Mouse (Mus musculus): ENCODE results near the gene Ubash3a. TPM values are rescaled to one million over a fixed set of nuclear protein-coding genes. Genes with fewer than 3 reads are reported as not detected.

The Ubash3a gene
- polyA plus RNA-seq, 1 experiment = not detected

DNA sequence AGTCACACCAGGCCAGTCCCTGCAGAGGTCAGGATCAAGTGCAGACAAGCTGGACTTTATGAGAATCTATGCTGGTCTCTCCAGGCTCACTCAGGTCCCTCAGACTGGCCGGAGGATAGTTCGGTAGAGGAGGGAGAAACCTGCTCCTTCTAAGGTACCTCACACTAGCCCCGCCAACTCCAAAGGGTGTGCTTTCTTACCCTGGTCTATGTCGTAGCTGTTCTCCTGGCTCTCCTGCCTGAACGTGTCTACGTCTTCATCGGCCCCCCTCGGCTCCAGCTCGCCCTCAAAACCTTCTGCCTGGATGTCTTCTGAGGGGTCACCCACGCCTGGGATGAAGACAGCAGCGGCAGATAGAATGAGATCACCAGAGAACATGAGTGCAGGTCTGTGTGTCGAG is 50.2 kb downstream of the Ubash3a start:
- no peak for DNase-seq
- WGBS = 94% methylated on average over 12 of the region's 12 CpGs
- TF ChIP-seq POLR2A (IDR thresholded peaks at IDR 0.05; ENCODE audit: borderline replicate concordance, insufficient read depth, low read length) = no peak
- TF ChIP-seq CTCF (IDR thresholded peaks at IDR 0.05; ENCODE audit: borderline replicate concordance, insufficient read depth, low read depth, low read length) = no peak
- peaks cover 3% of the 10 kb centered on the region; the same call in 1 of the 2 replicates for H3K4me1 ChIP-seq (ENCODE audit: control insufficient read depth, insufficient read depth, low read length)
- no peaks in the 10 kb centered on the region for H3K27me3 ChIP-seq (ENCODE audit: control insufficient read depth, insufficient read depth, low read length)
- no peak overlapping the region for H3K27ac ChIP-seq (ENCODE audit: insufficient read depth, low read length)
- no peak overlapping the region for H3K4me3 ChIP-seq (replicated peaks; ENCODE audit: insufficient read depth, low read depth, low read length)

DNA sequence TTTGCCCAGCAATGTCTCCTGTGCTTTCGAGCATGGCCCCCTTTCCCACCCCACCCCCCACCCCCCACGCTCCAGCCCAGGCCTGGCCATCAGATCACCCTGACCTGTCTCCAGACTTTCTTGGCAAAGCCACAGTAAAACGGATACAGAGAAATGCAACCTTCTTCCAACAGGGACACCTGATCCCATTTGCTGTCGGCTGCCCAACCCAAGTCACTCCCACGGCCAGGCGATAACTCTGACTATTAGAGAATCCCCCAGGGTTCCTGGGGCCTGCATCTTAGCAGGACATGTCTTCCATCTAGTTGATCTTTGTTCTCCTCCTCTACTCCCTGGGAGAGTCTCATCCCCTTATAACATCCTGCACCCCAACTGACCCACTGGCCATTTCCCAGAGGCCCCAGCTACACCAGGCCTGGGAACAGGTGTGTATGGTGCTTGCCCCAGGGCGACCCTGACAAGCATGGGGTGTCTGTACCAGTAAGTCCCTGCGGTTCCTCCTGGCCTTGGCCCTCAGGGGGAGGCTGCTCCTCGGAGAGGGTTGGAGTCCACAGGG is 50.7 kb downstream of the Ubash3a start:
- no peaks in the 10 kb centered on the region for H3K27me3 ChIP-seq (ENCODE audit: control insufficient read depth, insufficient read depth, low read length)
- DNase-seq = no peak
- H3K4me3 ChIP-seq (replicated peaks; ENCODE audit: insufficient read depth, low read depth, low read length) = no peak overlapping the region
- no peak overlapping the region for H3K27ac ChIP-seq (ENCODE audit: insufficient read depth, low read length)
- peaks cover 3% of the 10 kb centered on the region; the same call in 1 of the 2 replicates for H3K4me1 ChIP-seq (ENCODE audit: control insufficient read depth, insufficient read depth, low read length)
- 72% methylated on average over 9 of the region's 9 CpGs for WGBS
- no peak for TF ChIP-seq CTCF (IDR thresholded peaks at IDR 0.05; ENCODE audit: borderline replicate concordance, insufficient read depth, low read depth, low read length)
- no peak for TF ChIP-seq POLR2A (IDR thresholded peaks at IDR 0.05; ENCODE audit: borderline replicate concordance, insufficient read depth, low read length)

DNA sequence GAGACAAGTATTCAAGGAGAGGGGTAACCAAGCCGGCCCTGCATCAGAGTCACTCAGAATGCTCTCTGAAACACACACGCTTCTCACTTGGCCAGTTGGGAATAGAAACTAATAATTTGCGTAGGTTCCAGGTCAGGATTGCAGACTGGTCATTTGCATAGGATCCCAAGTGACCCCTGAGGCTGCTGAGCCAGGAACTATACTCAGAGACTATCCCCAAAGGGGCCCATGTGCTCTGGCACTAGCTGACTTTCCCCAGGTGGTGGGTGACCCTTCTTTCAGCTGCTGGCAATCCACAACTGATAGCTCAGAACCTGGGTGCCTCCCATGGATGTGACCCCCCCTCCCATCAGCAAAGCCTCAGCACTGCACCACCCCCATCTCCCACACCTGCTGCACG is 51.5 kb downstream of the Ubash3a start:
- H3K4me1 ChIP-seq (ENCODE audit: control insufficient read depth, insufficient read depth, low read length) = peaks cover 3% of the 10 kb centered on the region; the same call in 1 of the 2 replicates
- 85% methylated on average over 4 of the region's 4 CpGs for WGBS
- no peaks in the 10 kb centered on the region for H3K27me3 ChIP-seq (ENCODE audit: control insufficient read depth, insufficient read depth, low read length)
- H3K4me3 ChIP-seq (replicated peaks; ENCODE audit: insufficient read depth, low read depth, low read length) = no peak overlapping the region
- no peak overlapping the region for H3K27ac ChIP-seq (ENCODE audit: insufficient read depth, low read length)
- no peak for TF ChIP-seq POLR2A (IDR thresholded peaks at IDR 0.05; ENCODE audit: borderline replicate concordance, insufficient read depth, low read length)
- TF ChIP-seq CTCF (IDR thresholded peaks at IDR 0.05; ENCODE audit: borderline replicate concordance, insufficient read depth, low read depth, low read length) = no peak
- no peak for DNase-seq

DNA sequence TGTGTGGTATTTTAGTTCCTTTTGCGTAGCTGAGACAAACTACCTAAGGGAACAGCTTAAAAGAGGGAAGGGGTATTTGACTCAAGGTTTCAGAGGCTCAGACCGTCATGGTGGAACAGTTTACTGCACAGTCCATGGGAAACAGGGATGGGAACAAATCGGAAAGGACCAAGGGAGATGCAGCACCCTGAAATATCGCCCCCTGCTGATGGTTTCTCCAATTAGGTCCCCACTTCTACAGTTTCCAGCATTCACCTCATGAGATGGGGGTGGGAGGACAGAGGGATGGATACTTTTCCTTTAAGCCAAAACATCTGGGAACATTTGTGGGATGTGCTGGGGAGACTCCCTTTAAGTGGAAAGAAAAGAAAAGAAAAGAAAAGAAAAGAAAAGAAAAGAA is 52.2 kb downstream of the Ubash3a start:
- TF ChIP-seq CTCF (IDR thresholded peaks at IDR 0.05; ENCODE audit: borderline replicate concordance, insufficient read depth, low read depth, low read length) = peak; percentile 29; the same call in 1 of the 2 replicates
- no peak for TF ChIP-seq POLR2A (IDR thresholded peaks at IDR 0.05; ENCODE audit: borderline replicate concordance, insufficient read depth, low read length)

DNA sequence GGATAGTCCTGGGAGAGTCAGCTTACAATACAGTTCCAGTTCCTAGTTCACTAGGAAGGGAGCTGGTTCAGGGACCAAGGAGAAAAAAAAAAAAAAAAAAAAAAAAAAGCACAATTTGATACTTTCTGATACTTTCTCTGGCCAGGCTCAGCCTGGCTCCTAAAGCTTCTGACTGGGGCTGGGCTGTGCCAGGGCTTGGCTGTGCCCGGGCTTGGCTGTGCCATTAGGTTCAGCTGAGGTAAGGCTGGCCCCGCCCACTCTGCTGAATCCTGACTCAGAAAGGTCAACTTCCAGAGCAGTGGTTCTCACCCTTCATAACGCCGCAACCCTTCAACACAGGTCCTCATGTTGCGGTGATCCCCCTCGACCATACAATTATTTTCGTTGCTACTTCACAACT is 52.8 kb downstream of the Ubash3a start:
- 78% methylated on average over 7 of the region's 7 CpGs for WGBS
- TF ChIP-seq POLR2A (IDR thresholded peaks at IDR 0.05; ENCODE audit: borderline replicate concordance, insufficient read depth, low read length) (no peak), CTCF (IDR thresholded peaks at IDR 0.05; ENCODE audit: borderline replicate concordance, insufficient read depth, low read depth, low read length) (no peak)
- no peaks in the 10 kb centered on the region for H3K27me3 ChIP-seq (ENCODE audit: control insufficient read depth, insufficient read depth, low read length)
- DNase-seq = peak in 1 of 2 experiments; percentile 40
- no peak overlapping the region for H3K27ac ChIP-seq (ENCODE audit: insufficient read depth, low read length)
- H3K4me1 ChIP-seq (ENCODE audit: control insufficient read depth, insufficient read depth, low read length) = no peaks in the 10 kb centered on the region
- no peak overlapping the region for H3K4me3 ChIP-seq (replicated peaks; ENCODE audit: insufficient read depth, low read depth, low read length)

More for the DNA sequence above, 52.2 kb downstream of the Ubash3a start:
- 77% methylated on average over 4 of the region's 4 CpGs for WGBS
- H3K4me1 ChIP-seq (ENCODE audit: control insufficient read depth, insufficient read depth, low read length) = no peaks in the 10 kb centered on the region
- H3K4me3 ChIP-seq (replicated peaks; ENCODE audit: insufficient read depth, low read depth, low read length) = no peak overlapping the region
- H3K27ac ChIP-seq (ENCODE audit: insufficient read depth, low read length) = no peak overlapping the region
- H3K27me3 ChIP-seq (ENCODE audit: control insufficient read depth, insufficient read depth, low read length) = no peaks in the 10 kb centered on the region
- DNase-seq = no peak

DNA sequence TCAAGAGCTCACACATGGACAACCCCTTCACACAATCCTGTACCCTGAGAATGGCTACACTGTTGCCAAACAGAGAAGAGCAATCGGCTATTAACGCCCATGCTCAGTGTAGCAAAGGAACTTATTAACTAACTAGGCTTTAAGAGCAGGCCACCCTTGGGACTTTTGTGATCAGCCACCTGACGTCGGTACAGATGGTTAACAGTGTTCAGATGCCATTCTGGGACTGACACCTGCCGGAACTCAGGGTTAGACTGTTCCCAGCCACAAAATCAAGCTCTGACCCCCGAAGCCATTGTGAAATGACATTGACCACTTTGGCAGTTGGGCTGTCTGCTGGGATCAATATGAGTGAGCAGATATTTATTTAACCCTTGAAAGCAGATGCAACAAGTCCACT is 53.7 kb downstream of the Ubash3a start:
- H3K4me1 ChIP-seq (ENCODE audit: control insufficient read depth, insufficient read depth, low read length) = no peaks in the 10 kb centered on the region
- no peaks in the 10 kb centered on the region for H3K27me3 ChIP-seq (ENCODE audit: control insufficient read depth, insufficient read depth, low read length)
- no peak for TF ChIP-seq POLR2A (IDR thresholded peaks at IDR 0.05; ENCODE audit: borderline replicate concordance, insufficient read depth, low read length)
- no peak for TF ChIP-seq CTCF (IDR thresholded peaks at IDR 0.05; ENCODE audit: borderline replicate concordance, insufficient read depth, low read depth, low read length)
- H3K27ac ChIP-seq (ENCODE audit: insufficient read depth, low read length) = no peak overlapping the region
- DNase-seq = no peak
- 66% methylated on average over 6 of the region's 6 CpGs for WGBS
- H3K4me3 ChIP-seq (replicated peaks; ENCODE audit: insufficient read depth, low read depth, low read length) = no peak overlapping the region

DNA sequence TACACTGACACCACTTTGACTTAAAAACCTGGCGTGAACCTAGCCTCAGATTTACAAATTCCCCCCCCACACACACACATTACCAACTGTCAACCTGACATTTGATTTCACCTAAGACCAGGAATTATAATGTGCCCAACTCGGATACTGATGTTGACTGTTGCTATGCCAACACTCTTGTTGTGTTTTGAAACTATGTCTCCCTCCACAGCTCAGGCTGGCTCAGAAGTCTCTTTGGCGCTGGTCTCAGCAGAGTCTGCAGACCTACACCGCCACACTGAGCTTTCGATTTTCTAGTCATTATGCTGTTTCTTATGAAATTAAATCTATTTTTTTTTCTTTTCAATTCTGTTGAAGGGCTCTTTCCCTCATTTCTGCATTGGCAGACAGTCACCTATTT is 55.0 kb downstream of the Ubash3a start:
- WGBS = 66% methylated on average over 5 of the region's 5 CpGs
- DNase-seq = no peak
- no peak overlapping the region for H3K4me3 ChIP-seq (replicated peaks; ENCODE audit: insufficient read depth, low read depth, low read length)

DNA sequence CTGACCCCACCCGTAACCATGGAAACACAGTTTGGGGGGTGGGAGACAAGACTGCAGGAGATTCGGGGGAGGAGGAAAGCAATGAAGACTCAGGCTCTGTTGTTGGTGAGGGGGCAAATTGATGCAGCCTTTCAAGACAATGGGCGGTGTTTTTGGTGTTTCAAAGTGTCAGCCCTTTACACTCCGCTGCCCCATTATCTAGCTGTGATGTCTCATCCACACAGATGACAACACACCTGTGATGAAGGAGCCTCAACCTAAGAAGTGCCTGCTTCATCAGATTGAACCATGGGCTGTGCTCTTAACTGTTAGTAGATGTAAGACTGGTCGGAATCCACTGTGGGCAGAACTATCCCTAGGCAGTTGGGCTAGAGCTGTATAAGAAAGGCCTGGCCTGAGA is 56.1 kb downstream of the Ubash3a start:
- WGBS = 91% methylated on average over 5 of the region's 5 CpGs
- no peak for TF ChIP-seq CTCF (IDR thresholded peaks at IDR 0.05; ENCODE audit: borderline replicate concordance, insufficient read depth, low read depth, low read length)
- TF ChIP-seq POLR2A (IDR thresholded peaks at IDR 0.05; ENCODE audit: borderline replicate concordance, insufficient read depth, low read length) = no peak
- no peak for DNase-seq
- Histone ChIP-seq H3K4me3 (replicated peaks; ENCODE audit: insufficient read depth, low read depth, low read length) (no peak overlapping the region), H3K27ac (ENCODE audit: insufficient read depth, low read length) (no peak overlapping the region), H3K4me1 (ENCODE audit: control insufficient read depth, insufficient read depth, low read length) (no peaks in the 10 kb centered on the region), H3K27me3 (ENCODE audit: control insufficient read depth, insufficient read depth, low read length) (no peaks in the 10 kb centered on the region)

More for the DNA sequence above, 55.0 kb downstream of the Ubash3a start:
- no peak for TF ChIP-seq CTCF (IDR thresholded peaks at IDR 0.05; ENCODE audit: borderline replicate concordance, insufficient read depth, low read depth, low read length)
- TF ChIP-seq POLR2A (IDR thresholded peaks at IDR 0.05; ENCODE audit: borderline replicate concordance, insufficient read depth, low read length) = no peak
- no peaks in the 10 kb centered on the region for H3K27me3 ChIP-seq (ENCODE audit: control insufficient read depth, insufficient read depth, low read length)
- no peak overlapping the region for H3K27ac ChIP-seq (ENCODE audit: insufficient read depth, low read length)
- H3K4me1 ChIP-seq (ENCODE audit: control insufficient read depth, insufficient read depth, low read length) = no peaks in the 10 kb centered on the region
